Mouse (Mus musculus) forebrain, embryonic 16.5 days (tissue): ENCODE measurements around the gene Cbx4. TPM values are rescaled to one million over a fixed set of nuclear protein-coding genes. Genes with fewer than 3 reads are reported as not detected.
A peak's percentile ranks its signal among the peaks of the same experiment; 100 is the strongest.

Experiments
- ATAC-seq: fragments of 200-750 bp; cut with Nextera tagmentation; 2 replicates; pipeline ENCODE4 v1.8.0; 2017; ENCODE audit warnings: mild to moderate bottlenecking, moderate library complexity
- H3K27ac ChIP-seq: fragments of 300-500 bp; sonication (generic); 2 replicates; pipeline ENCODE4 v1.5.1; 2014; ENCODE audit warnings: low read length, control low read depth
- H3K27me3 ChIP-seq: fragments of 300-500 bp; sonication (generic); replicated peaks from 2 replicates; pipeline ENCODE4 v1.6.1; 2014; ENCODE audit warnings: low read length; ENCODE audit not compliant: control insufficient read depth, insufficient read depth
- H3K36me3 ChIP-seq: fragments of 300-500 bp; sonication (generic); 2 replicates; pipeline ENCODE4 v1.6.1; 2014; ENCODE audit not compliant: control insufficient read depth, insufficient read depth
- H3K4me1 ChIP-seq: fragments of 300-500 bp; sonication (generic); replicated peaks from 2 replicates; pipeline ENCODE4 v1.6.1; 2014; ENCODE audit warnings: low read length; ENCODE audit not compliant: control insufficient read depth, insufficient read depth
- H3K4me2 ChIP-seq: fragments of 300-500 bp; sonication (generic); 2 replicates; pipeline ENCODE4 v1.6.1; 2014; ENCODE audit warnings: mild to moderate bottlenecking, low read length, control low read depth
- H3K4me3 ChIP-seq: fragments of 300-500 bp; sonication (generic); replicated peaks from 2 replicates; pipeline ENCODE4 v1.5.1; 2014; ENCODE audit warnings: mild to moderate bottlenecking, low read length, control low read depth
- H3K9ac ChIP-seq: fragments of 300-500 bp; sonication (generic); replicated peaks from 2 replicates; pipeline ENCODE4 v1.6.1; 2014; ENCODE audit warnings: low read depth, low read length, control low read depth
- H3K9me3 ChIP-seq: fragments of 300-500 bp; sonication (generic); 2 replicates; pipeline ENCODE4 v1.6.1; 2016; ENCODE audit warnings: low read length; ENCODE audit not compliant: control insufficient read depth
- WGBS: fragments of 180-500 bp; shearing (Covaris S2); extraction: QIAGEN DNeasy Blood & Tissue Kit; methylation state at CpG from one replicate; pipeline ENCODE4 v1.1.7; 2014; 5-methylcytosine and 5-hydroxymethylcytosine counted together
- polyA plus RNA-seq: library from polyadenylated mRNA; unstranded; fragments of >200 nt; fragmentation: Nextera tagmentation; extraction: Ambion mirVana; gene quantifications from 2 replicates; pipeline ENCODE4 v1.2.1, GENCODE M21; 2015

The Cbx4 gene
- polyA plus RNA-seq, 1 experiment from 2014 or later = 18.5 TPM

DNA sequence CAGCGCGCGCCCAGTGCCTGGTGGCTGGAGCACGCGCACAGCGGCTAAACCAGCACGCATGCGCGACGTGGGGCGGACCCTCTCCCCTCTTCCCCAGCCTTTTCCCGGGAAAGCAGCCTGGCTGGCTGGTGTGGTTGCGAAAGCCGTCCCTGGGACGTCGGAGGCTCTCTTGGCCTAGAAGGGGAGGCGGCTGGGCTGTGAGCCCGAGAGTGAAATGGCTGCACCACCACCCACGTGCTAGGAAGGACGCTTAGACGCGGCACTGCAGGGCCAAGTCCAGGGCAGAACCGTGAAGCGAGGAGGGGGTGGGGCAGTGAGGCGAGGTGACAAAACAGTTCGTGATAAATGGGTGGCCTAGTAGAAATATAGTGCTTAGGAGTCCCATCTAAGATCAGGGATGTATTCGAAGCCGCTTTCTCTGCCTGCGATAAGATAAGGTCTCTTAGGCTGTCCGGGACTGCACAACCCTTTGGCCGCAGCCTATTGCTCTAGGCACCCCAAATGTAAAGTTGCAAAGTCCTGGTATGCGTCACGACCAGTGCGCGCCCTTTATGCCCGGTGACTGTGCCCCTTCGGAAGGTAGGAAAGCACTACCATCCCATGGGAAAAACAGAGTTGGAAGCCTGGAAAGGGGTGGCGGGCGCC lies 39.3 kb downstream of the Cbx4 start:
- WGBS = 1% methylated on average over 39 of the region's 39 CpGs
- H3K9ac ChIP-seq = peak overlapping the region; percentile 45; the same call in 1 of the 2 replicates
- H3K4me1 ChIP-seq = peaks cover 41% of the 10 kb centered on the region

GRCm38 (mm10) chr11:119044551-119045337 lies 41.3 kb downstream of the Cbx4 start:
- Histone ChIP-seq H3K36me3 (no peaks in the 10 kb centered on the region), H3K4me2 (no peak overlapping the region; the same call in 1 of the 2 replicates), H3K4me1 (peaks cover 49% of the 10 kb centered on the region), H3K9me3 (no peaks in the 10 kb centered on the region), H3K27me3 (peaks cover 66% of the 10 kb centered on the region), H3K9ac (no peak overlapping the region), H3K4me3 (peak overlapping the region; percentile 15), H3K27ac (no peak overlapping the region)
- ATAC-seq = no peak
- WGBS = 1% methylated on average over 41 of the region's 41 CpGs

More for the DNA sequence above, 39.3 kb downstream of the Cbx4 start:
- peaks cover 83% of the 10 kb centered on the region for H3K27me3 ChIP-seq
- peak overlapping the region; percentile 70 for H3K4me2 ChIP-seq
- no peaks in the 10 kb centered on the region for H3K36me3 ChIP-seq
- no peaks in the 10 kb centered on the region for H3K9me3 ChIP-seq
- H3K27ac ChIP-seq = no peak overlapping the region
- ATAC-seq = peak; percentile 36; the same call in 1 of the 2 replicates
- peak overlapping the region; percentile 43 for H3K4me3 ChIP-seq

- no peaks in the 10 kb centered on the region for H3K36me3 ChIP-seq
- H3K4me3 ChIP-seq = no peak overlapping the region
- H3K9me3 ChIP-seq = no peaks in the 10 kb centered on the region
- peaks cover 58% of the 10 kb centered on the region for H3K27me3 ChIP-seq
- WGBS = 2% methylated on average over 10 of the region's 10 CpGs
- H3K9ac ChIP-seq = no peak overlapping the region
- H3K4me1 ChIP-seq = peaks cover 57% of the 10 kb centered on the region
- no peak overlapping the region; the same call in 1 of the 2 replicates for H3K4me2 ChIP-seq
- no peak overlapping the region for H3K27ac ChIP-seq
- no peak for ATAC-seq
Measured at GRCm38 (mm10) chr11:119043761-119044550, 42.1 kb downstream of the Cbx4 start.

- no peak overlapping the region for H3K9ac ChIP-seq
- peaks cover 59% of the 10 kb centered on the region for H3K4me1 ChIP-seq
- peaks cover 56% of the 10 kb centered on the region for H3K27me3 ChIP-seq
Measured at GRCm38 (mm10) chr11:119043273-119043540, 42.8 kb downstream of the Cbx4 start.

GRCm38 (mm10) chr11:119042466-119043272 lies 43.4 kb downstream of the Cbx4 start:
- 1% methylated on average over 51 of the region's 52 CpGs for WGBS
- no peak overlapping the region for H3K4me3 ChIP-seq
- no peaks in the 10 kb centered on the region for H3K36me3 ChIP-seq
- H3K4me2 ChIP-seq = no peak overlapping the region
- H3K9me3 ChIP-seq = no peaks in the 10 kb centered on the region
- no peak overlapping the region for H3K27ac ChIP-seq
- peaks cover 59% of the 10 kb centered on the region for H3K4me1 ChIP-seq
- H3K9ac ChIP-seq = no peak overlapping the region
- peaks cover 52% of the 10 kb centered on the region for H3K27me3 ChIP-seq
- ATAC-seq = no peak

More at GRCm38 (mm10) chr11:119043273-119043540, 42.8 kb downstream of the Cbx4 start:
- Histone ChIP-seq H3K27ac (no peak overlapping the region), H3K9me3 (no peaks in the 10 kb centered on the region), H3K36me3 (no peaks in the 10 kb centered on the region), H3K4me2 (no peak overlapping the region), H3K4me3 (no peak overlapping the region)
- ATAC-seq = no peak
- under 1% methylated on average over 4 of the region's 4 CpGs for WGBS

DNA sequence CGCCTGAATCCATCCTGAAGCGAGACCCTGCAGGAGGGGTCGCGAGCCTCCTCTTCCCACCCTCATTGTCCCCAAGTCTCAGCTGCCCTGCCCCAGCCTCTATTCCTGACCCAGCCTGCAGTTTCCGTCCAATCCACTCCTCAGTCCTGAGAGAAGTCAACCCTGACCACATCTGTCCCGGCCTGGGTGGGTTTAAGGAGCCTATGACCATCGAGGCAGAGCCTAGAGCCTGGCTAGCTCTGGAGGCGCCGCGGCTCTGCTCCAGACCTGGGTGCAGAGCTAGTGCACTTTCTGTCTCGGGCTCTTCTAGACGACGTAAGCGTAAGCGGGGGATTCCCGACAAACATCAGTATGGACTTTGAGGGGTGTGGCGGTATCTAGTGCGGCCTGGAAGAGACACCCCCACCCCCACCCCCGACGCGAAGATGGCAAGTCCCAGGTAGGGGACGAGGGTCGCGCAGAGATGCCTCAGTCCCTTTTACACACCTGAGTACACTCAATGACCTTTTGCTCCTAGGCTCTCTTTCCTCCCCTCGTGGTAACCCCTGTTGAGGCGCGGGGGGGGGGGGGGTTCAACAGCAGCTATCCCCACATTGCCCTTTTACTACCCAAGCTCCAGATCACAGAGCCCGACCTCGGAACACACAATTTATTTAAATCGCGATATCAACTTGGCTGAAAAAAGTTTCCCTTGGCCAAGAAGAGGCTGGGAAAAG lies 44.1 kb downstream of the Cbx4 start:
- H3K36me3 ChIP-seq = no peaks in the 10 kb centered on the region
- peak overlapping the region; percentile 78 for H3K9ac ChIP-seq
- H3K9me3 ChIP-seq = no peaks in the 10 kb centered on the region
- H3K27me3 ChIP-seq = peaks cover 49% of the 10 kb centered on the region
- peaks cover 59% of the 10 kb centered on the region for H3K4me1 ChIP-seq
- H3K27ac ChIP-seq = no peak overlapping the region
- H3K4me2 ChIP-seq = peak overlapping the region; percentile 95
- WGBS = under 1% methylated on average over 29 of the region's 31 CpGs
- no peak for ATAC-seq
- H3K4me3 ChIP-seq = peak overlapping the region; percentile 77

DNA sequence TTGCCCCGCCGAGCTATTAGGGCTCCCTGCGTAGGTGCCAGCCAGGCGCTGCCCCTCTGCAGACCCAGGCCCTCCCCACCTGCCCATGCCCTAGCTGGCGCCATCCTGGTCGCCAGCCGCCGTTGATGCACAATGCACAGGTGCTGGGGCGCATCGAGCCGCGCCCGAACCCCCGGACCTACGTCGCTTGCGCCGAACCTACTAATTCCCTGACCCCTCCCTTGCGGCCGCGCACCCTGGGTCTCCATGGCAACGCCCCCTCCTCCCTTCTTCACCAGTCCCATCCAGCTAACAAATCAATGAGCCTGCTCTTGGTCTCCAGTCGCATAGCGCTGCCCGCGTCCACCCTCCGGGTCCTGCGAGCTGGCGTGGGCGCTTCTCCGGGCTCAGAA lies 44.7 kb downstream of the Cbx4 start:
- H3K4me1 ChIP-seq = peaks cover 58% of the 10 kb centered on the region
- H3K9ac ChIP-seq = peak overlapping the region; percentile 78
- ATAC-seq = peak; percentile 34; the same call in 1 of the 2 replicates
- peaks cover 51% of the 10 kb centered on the region for H3K27me3 ChIP-seq
- H3K9me3 ChIP-seq = no peaks in the 10 kb centered on the region
- no peaks in the 10 kb centered on the region for H3K36me3 ChIP-seq
- peak overlapping the region; percentile 77 for H3K4me3 ChIP-seq
- H3K4me2 ChIP-seq = peak overlapping the region; percentile 95
- WGBS = under 1% methylated on average over 31 of the region's 31 CpGs
- peak overlapping the region; percentile 66; the same call in 1 of the 2 replicates for H3K27ac ChIP-seq

DNA sequence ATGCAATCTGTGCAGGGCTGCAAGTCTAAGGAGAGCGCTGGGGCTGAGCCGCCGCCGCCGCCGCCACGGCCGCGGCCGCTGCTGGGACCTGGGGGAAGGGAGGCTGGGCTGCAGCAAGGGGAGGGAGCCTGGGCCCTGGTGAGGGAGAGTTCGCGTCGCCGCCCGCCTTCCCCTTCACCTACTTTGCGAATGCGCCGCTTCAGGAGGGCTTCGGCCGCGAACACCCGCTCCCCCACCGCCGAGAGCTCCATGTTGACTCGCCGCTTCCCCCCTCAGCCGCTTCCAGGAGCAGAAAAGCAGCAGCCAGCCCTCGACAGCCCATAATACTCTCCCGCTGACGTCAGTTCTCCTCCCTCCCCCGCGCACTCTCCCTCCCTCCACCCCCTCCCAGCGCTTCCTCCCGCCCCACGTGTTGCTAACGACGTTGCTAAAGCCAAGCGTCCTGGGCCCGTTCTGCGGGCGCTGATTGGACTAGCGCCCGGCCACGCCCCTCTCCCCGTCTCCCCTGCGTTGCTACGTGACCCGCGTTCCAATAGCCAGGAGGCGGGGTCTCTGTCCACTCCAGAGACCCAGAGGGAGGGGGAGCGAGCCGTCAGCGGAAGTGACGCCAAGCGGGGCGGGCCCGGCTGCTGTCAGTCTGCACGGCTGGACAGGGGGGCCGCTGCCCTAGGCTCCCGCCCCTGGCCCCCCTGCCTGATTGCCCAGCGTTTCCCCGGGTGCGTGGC lies 45.3 kb downstream of the Cbx4 start, which contains the start of gene Cbx8:
TSS of gene Cbx8 (minus strand) at position 370 of the 725 bp plus-strand sequence.
- Histone ChIP-seq H3K4me1 (peaks cover 61% of the 10 kb centered on the region), H3K4me2 (peak within 1 kb of the TSS; percentile 95), H3K4me3 (peak within 1 kb of the TSS; percentile 77), H3K9ac (peak within 1 kb of the TSS; percentile 96), H3K27me3 (peaks cover 49% of the 10 kb centered on the region), H3K36me3 (no peaks in the 10 kb centered on the region), H3K27ac (peak within 1 kb of the TSS; percentile 91), H3K9me3 (no peaks in the 10 kb centered on the region)
- WGBS = under 1% methylated on average over 59 of the region's 63 CpGs
- peak; percentile 88 for ATAC-seq
